Mouse (Mus musculus) brain, embryonic 14.5 days (tissue): ENCODE results near the gene Dip2c.

ENCODE experiments used
- CTCF ChIP-seq: fragments of 200-500 bp; IDR thresholded peaks from 2 replicates; pipeline ENCODE4 v1.5.1; 2012; ENCODE audit warnings: inconsistent platforms, mild to moderate bottlenecking, moderate library complexity, borderline replicate concordance; ENCODE audit not compliant: insufficient read depth, insufficient read length; ENCODE audit errors: extremely low read depth
- POLR2A ChIP-seq: fragments of 200-500 bp; IDR thresholded peaks from 2 replicates; pipeline ENCODE4 v1.6.1; 2012; ENCODE audit warnings: mild to moderate bottlenecking, inconsistent platforms, borderline replicate concordance; ENCODE audit not compliant: poor library complexity, insufficient read depth, insufficient read length, severe bottlenecking; ENCODE audit errors: extremely low read depth

DNA sequence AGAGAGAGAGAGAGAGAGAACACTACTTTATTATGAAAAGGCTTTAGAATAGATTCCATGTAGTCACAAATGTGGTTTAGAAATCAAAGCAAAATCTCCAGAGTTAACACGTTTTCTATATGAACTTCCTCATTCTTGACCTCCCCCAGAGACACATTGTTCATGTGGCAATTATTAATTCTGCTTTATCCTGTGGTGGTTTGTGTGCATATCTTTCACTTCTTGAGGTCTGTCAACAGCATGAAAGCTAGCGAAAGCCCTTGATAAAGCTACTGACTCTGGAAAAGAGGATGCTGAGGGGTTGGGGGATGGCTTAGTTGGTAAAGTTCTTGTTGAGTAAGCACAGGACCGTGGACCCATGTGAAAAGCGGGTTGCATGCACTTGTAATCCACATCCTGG, 14.6 kb upstream of the Dip2c start:
- TF ChIP-seq CTCF = no peak
- TF ChIP-seq POLR2A = no peak
